Mouse (Mus musculus) mesoderm, embryonic 11.5 days (tissue): Measurements from ENCODE around the gene Usp48.
"Not testable (repeated sequence)": the region's sequence is repeated elsewhere in the genome, so short reads cannot be mapped to it uniquely, and the experiment has no call there.

Experiments used
- DNase-seq: peaks from one replicate; pipeline ENCODE4 v3.0.0-alpha.2; 2012; ENCODE audit warnings: low read depth, low spot score

Gene Usp48

GRCm38 (mm10) chr4:137593601-137594495, at the start of gene Usp48:
Gene Usp48 (plus strand): TSS chr4:137593755.
- DNase-seq, result peak; percentile 99

GRCm38 (mm10) chr4:137545568-137545967, 48.0 kb upstream of the Usp48 start:
- DNase-seq, result no peak

- DNase-seq, result peak; percentile 60
Measured at GRCm38 (mm10) chr4:137546003-137546525, 47.5 kb upstream of the Usp48 start.

GRCm38 (mm10) chr4:137553466-137553865, 40.1 kb upstream of the Usp48 start:
- no peak for DNase-seq

GRCm38 (mm10) chr4:137556673-137557210, 36.8 kb upstream of the Usp48 start:
- DNase-seq, result no peak

- no peak for DNase-seq
Measured at GRCm38 (mm10) chr4:137569873-137570272, 23.7 kb upstream of the Usp48 start.

- DNase-seq, result no peak
Measured at GRCm38 (mm10) chr4:137574469-137574868, 19.1 kb upstream of the Usp48 start, which contains the start of gene Ldlrad2. Gene Ldlrad2 (minus strand): TSS chr4:137574569.

GRCm38 (mm10) chr4:137577486-137577885, 16.1 kb upstream of the Usp48 start:
- DNase-seq, result no peak

GRCm38 (mm10) chr4:137578181-137578845, 15.2 kb upstream of the Usp48 start:
- DNase-seq, result peak; percentile 60

- no peak for DNase-seq
Measured at GRCm38 (mm10) chr4:137579789-137580188, 13.8 kb upstream of the Usp48 start.

GRCm38 (mm10) chr4:137580299-137580698, 13.3 kb upstream of the Usp48 start:
- DNase-seq, result no peak

GRCm38 (mm10) chr4:137581815-137582214, 11.7 kb upstream of the Usp48 start:
- DNase-seq, result peak; percentile 17

GRCm38 (mm10) chr4:137589095-137589494, 4.5 kb upstream of the Usp48 start:
- not testable (repeated sequence) for DNase-seq

GRCm38 (mm10) chr4:137589586-137589985, 4.0 kb upstream of the Usp48 start:
- DNase-seq, result no peak

GRCm38 (mm10) chr4:137590961-137591360, 2.6 kb upstream of the Usp48 start:
- no peak for DNase-seq

- peak; percentile 41 for DNase-seq
Measured at GRCm38 (mm10) chr4:137594496-137595270, 1.1 kb downstream of the Usp48 start.

- DNase-seq, result no peak
Measured at GRCm38 (mm10) chr4:137597098-137597630, 3.6 kb downstream of the Usp48 start.

GRCm38 (mm10) chr4:137598577-137598976, 5.0 kb downstream of the Usp48 start:
- DNase-seq, result no peak

GRCm38 (mm10) chr4:137603449-137604171, 10.1 kb downstream of the Usp48 start:
- no peak for DNase-seq

- no peak for DNase-seq
Measured at GRCm38 (mm10) chr4:137607023-137607422, 13.5 kb downstream of the Usp48 start.
